Mouse (Mus musculus) intestine, embryonic 14.5 days (tissue): Measurements from ENCODE around the gene Cog6. TPM values are rescaled to one million over a fixed set of nuclear protein-coding genes. Genes with fewer than 3 reads are reported as not detected.
A peak's percentile ranks its signal among the peaks of the same experiment; 100 is the strongest.

Source experiments
- ATAC-seq: fragments of 200-750 bp; cut with Nextera tagmentation; replicated peaks from 2 replicates; pipeline ENCODE4 v1.8.0; 2017; ENCODE audit warnings: low read depth, moderate number of reproducible peaks, moderate TSS enrichment, moderate library complexity; ENCODE audit not compliant: low FRiP score, low TSS enrichment
- DNase-seq: peaks from one replicate; pipeline ENCODE4 v3.0.0-alpha.2; 2018; ENCODE audit warnings: low spot score
- H3K27ac ChIP-seq: fragments of 300-500 bp; sonication (generic); 2 replicates; pipeline ENCODE4 v1.5.1; 2014; ENCODE audit warnings: low read depth, mild to moderate bottlenecking, control low read depth
- H3K27me3 ChIP-seq: fragments of 300-500 bp; sonication (generic); replicated peaks from 2 replicates; pipeline ENCODE4 v1.6.1; 2014; ENCODE audit warnings: low read length, control low read depth; ENCODE audit not compliant: control insufficient read depth, insufficient read depth
- H3K36me3 ChIP-seq: fragments of 300-500 bp; sonication (generic); 2 replicates; pipeline ENCODE4 v1.6.1; 2014; ENCODE audit warnings: low read length, control low read depth; ENCODE audit not compliant: control insufficient read depth, insufficient read depth
- H3K4me1 ChIP-seq: fragments of 300-500 bp; sonication (generic); replicated peaks from 2 replicates; pipeline ENCODE4 v1.6.1; 2014; ENCODE audit warnings: low read length, control low read depth, mixed read lengths; ENCODE audit not compliant: control insufficient read depth, insufficient read depth
- H3K4me2 ChIP-seq: fragments of 300-500 bp; sonication (generic); 2 replicates; pipeline ENCODE4 v1.6.1; 2014; ENCODE audit warnings: low read length
- H3K4me3 ChIP-seq: fragments of 300-500 bp; sonication (generic); 2 replicates; pipeline ENCODE4 v1.5.1; 2014; ENCODE audit warnings: low read depth, low read length, control low read depth, mixed read lengths
- H3K9ac ChIP-seq: fragments of 300-500 bp; sonication (generic); 2 replicates; pipeline ENCODE4 v1.6.1; 2014; ENCODE audit warnings: mild to moderate bottlenecking, low read length
- H3K9me3 ChIP-seq: fragments of 300-500 bp; sonication (generic); 2 replicates; pipeline ENCODE4 v1.6.1; 2016; ENCODE audit warnings: low read length, control low read depth; ENCODE audit not compliant: control insufficient read depth
- WGBS: fragments of 180-500 bp; shearing (Covaris S2); extraction: QIAGEN DNeasy Blood & Tissue Kit; methylation state at CpG from one replicate; pipeline ENCODE4 v1.1.7; 2014; 5-methylcytosine and 5-hydroxymethylcytosine counted together
- polyA plus RNA-seq: library from polyadenylated mRNA; unstranded; fragments of >200 nt; fragmentation: Nextera tagmentation; extraction: Ambion mirVana; gene quantifications from 2 replicates; pipeline ENCODE4 v1.2.1, GENCODE M21; 2014

The Cog6 gene
- polyA plus RNA-seq, result 40.0 and 42.4 TPM in 2 replicates

DNA sequence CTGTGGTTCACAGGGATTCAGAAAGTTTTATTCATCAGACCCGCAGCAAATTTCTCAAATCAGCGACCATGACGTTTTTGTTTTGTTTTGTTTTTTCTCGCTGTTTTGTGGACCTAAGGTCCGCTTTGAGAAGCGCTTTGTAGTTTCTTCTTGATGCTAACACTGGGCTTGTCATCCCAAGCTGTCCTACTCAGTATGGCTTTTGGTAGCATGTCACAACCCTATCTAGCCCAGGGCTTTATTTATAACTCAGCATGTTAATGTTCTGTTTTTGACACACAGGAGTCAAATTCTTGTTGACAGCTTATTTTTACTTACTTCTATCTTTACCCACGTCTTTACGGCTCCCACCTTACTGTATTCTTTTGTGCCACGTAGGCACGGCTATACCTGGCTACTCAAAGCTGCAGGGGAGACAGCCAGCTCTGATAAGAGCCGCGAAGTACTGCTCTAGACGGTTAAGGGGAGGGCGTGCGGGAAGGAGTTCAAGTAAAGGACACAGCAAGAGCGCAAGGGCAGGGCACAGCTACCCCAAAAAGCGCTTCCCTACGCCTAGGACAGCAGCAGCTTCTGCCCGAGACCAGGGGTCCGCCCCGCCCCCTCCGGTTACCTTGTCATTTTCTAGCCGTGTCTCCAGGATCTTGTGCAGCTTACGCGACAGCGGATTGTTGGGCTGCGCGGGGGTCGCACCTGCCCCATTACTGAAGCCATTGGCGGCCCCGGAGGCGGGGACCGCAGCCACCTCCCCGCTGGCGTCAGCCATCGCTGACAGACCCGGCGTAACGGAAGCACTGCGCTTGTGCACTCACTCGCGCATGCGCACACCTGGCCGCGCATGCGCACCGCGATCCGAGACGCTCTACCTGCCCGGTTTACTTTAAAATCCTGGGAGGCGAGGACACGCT is at the start of gene Cog6:
Gene Cog6 (minus strand): TSS at position 802 of the 905 bp plus-strand sequence.
- 5% methylated on average over 53 of the region's 53 CpGs for WGBS
- peak; percentile 92 for ATAC-seq
- Histone ChIP-seq H3K27ac (no peak within 1 kb of the TSS), H3K9me3 (no peaks in the 10 kb centered on the region), H3K4me3 (peak within 1 kb of the TSS; percentile 84), H3K4me1 (peaks cover 6% of the 10 kb centered on the region; the same call in 1 of the 2 replicates), H3K27me3 (no peaks in the 10 kb centered on the region), H3K9ac (peak within 1 kb of the TSS; percentile 61), H3K4me2 (peak within 1 kb of the TSS; percentile 78), H3K36me3 (peaks cover 14% of the 10 kb centered on the region)
- peak; percentile 89 for DNase-seq

DNA sequence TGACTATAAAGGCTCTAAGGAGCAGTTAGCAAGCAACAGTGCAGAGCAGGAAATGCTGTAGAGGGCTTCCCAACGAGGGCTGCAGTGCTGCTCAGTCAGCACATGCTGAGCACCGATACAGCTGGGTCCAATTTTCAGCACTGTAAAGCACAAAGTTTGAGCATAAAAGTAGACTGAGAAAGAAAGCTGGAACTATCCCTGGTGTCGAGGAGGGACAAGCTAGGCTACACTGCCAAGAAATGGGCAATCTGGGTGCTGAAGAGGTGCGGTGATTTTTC is 49.0 kb upstream of the Cog6 start:
- Histone ChIP-seq H3K9ac (no peak overlapping the region), H3K9me3 (no peaks in the 10 kb centered on the region), H3K27ac (no peak overlapping the region), H3K4me1 (0 out of 2 replicates have a peak, but pooled peaks cover 2% of the 10 kb centered on the region), H3K4me3 (no peak overlapping the region), H3K4me2 (no peak overlapping the region), H3K27me3 (no peaks in the 10 kb centered on the region), H3K36me3 (no peaks in the 10 kb centered on the region)
- DNase-seq, result no peak
- WGBS, result 73% methylated on average over 4 of the region's 4 CpGs
- ATAC-seq, result no peak

DNA sequence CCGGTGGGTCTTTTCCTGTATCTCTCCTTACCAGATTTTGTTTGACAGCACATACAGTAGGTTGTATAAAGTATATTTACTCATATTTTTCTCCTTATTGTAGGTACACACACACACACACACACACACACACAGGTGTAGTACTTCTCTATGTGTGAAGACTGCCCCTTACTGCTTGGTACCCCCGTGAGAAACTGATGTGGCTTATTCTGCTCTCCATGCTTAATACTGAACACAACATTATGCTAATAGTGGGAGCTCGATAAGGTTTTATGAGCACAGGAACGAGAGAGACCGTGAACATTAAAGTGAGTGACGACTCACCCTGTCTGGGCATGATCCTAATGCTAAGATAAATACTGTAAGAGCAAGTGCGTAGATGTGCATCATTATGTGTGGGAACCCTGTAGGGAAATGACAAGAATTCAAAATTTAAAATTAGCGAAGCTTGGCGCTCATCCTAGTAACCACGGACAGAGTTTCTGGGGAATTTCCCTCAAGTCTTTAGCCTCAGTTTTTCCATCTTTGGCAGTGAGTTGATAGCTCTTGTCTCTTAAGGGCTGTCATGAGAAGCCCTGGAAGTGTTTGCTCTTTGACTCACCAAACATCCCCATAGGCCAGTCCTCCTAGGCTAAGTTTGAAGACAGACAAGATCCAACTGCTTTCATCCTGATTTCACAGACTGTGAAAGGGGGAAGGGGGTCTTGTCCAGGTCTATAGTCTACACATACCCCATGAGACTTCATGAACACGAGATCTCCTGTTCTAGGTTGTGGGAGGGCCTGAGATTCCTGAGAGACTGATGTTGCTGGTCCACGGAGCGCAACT is 48.4 kb upstream of the Cog6 start:
- Histone ChIP-seq H3K9me3 (no peaks in the 10 kb centered on the region), H3K4me2 (no peak overlapping the region), H3K4me3 (no peak overlapping the region), H3K4me1 (peaks cover 4% of the 10 kb centered on the region; the same call in 1 of the 2 replicates), H3K27ac (no peak overlapping the region), H3K9ac (no peak overlapping the region), H3K36me3 (no peaks in the 10 kb centered on the region), H3K27me3 (no peaks in the 10 kb centered on the region)
- DNase-seq, result no peak
- no peak for ATAC-seq
- WGBS, result 79% methylated on average over 13 of the region's 13 CpGs

DNA sequence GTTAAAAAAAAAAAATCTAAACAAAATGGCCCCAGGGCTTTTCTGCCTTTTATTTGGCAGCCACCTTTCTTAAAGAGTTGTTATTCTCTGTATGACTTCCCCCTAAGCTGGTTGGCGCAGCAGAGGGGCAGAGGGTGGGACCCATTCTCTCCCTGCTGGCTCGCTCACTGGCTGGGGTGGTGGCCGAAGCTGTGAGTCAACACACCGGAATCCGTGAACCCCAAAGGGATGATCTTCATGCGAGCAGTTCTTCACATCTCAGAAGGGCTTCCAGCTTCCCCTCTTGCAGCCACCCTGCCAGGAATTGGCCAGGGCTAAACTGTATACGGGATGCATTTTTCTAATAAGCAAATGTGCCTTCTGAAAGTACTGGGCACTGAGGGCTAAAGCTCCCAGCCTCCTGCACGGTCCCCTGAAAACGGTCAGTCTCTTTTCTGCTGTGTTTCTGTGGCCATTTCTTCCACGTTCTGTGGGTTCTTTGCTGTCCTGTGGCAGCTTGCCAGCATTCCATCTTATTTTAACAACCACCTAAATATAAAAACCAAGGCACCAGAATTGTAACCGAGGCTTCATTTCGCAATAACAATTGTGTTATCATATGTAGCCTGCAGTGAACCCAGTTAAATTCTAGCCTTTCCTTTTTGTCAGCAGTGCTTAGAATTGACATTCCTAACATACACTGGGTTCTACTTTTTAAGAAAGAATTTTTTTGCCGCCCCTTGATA is 46.5 kb upstream of the Cog6 start:
- H3K27ac ChIP-seq, result no peak overlapping the region
- no peaks in the 10 kb centered on the region for H3K27me3 ChIP-seq
- no peak overlapping the region for H3K4me2 ChIP-seq
- H3K4me3 ChIP-seq, result no peak overlapping the region
- WGBS, result 52% methylated on average over 13 of the region's 13 CpGs
- H3K9ac ChIP-seq, result no peak overlapping the region
- DNase-seq, result no peak
- ATAC-seq, result no peak
- peaks cover 18% of the 10 kb centered on the region for H3K4me1 ChIP-seq
- no peaks in the 10 kb centered on the region for H3K36me3 ChIP-seq
- no peaks in the 10 kb centered on the region for H3K9me3 ChIP-seq

DNA sequence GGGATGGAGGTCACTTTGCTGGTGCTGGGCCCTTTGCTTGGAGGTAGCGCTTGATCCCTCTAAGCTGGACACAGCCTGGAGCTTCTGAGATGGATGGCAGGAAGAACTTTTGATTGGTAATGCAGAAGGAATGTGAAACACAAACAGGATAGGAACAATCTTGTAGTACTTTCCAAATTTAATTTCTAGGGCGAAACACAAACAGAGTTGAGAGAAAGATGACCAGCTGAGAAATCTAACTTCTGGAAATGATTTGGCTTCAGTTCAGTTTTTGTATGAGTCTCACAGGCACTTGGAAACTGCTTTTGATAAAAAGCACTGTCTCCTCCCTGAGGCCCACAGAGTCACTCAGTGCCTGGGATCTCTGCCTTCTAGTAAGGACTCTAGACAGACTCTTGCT is 42.9 kb upstream of the Cog6 start:
- Histone ChIP-seq H3K4me1 (peaks cover 18% of the 10 kb centered on the region), H3K27ac (peak overlapping the region; percentile 78), H3K4me3 (no peak overlapping the region), H3K9me3 (no peaks in the 10 kb centered on the region), H3K4me2 (no peak overlapping the region), H3K27me3 (no peaks in the 10 kb centered on the region), H3K36me3 (no peaks in the 10 kb centered on the region), H3K9ac (no peak overlapping the region)
- 32% methylated on average over 2 of the region's 2 CpGs for WGBS
- ATAC-seq (no peak), DNase-seq (no peak)

DNA sequence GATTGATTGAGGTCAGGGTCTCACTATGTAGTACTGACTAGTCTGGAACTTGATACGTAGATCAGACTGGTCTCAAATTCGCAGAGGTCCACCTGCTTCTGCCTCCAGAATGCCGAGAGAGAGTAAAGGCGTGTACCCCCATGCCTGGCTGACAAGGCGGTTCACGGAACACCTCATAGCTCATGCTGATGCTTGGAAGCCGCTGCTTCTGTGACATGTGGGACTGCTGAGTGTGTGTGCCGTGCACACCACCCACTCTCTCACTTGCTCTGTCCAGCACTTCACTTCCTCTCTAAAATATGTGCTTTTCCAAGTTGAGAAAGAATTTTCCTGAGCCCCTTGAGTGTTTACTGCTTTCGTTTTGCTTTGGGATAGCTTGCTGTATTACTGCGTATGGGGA is 39.4 kb upstream of the Cog6 start:
- Histone ChIP-seq H3K36me3 (no peaks in the 10 kb centered on the region), H3K9me3 (no peaks in the 10 kb centered on the region), H3K27ac (no peak overlapping the region), H3K4me3 (no peak overlapping the region), H3K27me3 (no peaks in the 10 kb centered on the region), H3K4me2 (no peak overlapping the region), H3K4me1 (peaks cover 16% of the 10 kb centered on the region), H3K9ac (no peak overlapping the region)
- no peak for ATAC-seq
- DNase-seq, result no peak
- WGBS, result 71% methylated on average over 10 of the region's 10 CpGs

DNA sequence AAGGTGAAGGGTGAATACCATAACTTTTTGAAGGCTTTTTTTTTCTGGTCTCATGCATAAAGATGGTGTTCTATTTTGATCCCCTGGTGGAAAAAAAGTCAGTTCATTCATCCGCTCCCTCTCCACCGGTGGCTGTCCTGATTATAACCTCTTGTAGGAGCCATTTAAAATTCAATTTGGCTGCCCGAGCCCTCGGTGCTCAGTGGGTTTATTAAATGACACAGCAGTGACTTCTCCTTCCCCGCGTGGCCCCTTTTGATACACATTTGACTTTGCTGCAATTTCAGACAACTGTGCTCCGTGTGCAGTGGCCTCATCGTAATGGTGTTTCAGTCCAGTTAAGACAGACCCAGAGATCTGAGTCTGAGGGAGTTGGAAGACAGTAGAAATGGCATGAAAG is 35.3 kb upstream of the Cog6 start:
- Histone ChIP-seq H3K4me1 (no peaks in the 10 kb centered on the region), H3K9me3 (no peaks in the 10 kb centered on the region), H3K27me3 (no peaks in the 10 kb centered on the region), H3K4me3 (no peak overlapping the region), H3K36me3 (no peaks in the 10 kb centered on the region), H3K9ac (no peak overlapping the region), H3K27ac (no peak overlapping the region), H3K4me2 (no peak overlapping the region)
- WGBS, result 78% methylated on average over 8 of the region's 8 CpGs
- DNase-seq, result no peak
- ATAC-seq, result no peak

DNA sequence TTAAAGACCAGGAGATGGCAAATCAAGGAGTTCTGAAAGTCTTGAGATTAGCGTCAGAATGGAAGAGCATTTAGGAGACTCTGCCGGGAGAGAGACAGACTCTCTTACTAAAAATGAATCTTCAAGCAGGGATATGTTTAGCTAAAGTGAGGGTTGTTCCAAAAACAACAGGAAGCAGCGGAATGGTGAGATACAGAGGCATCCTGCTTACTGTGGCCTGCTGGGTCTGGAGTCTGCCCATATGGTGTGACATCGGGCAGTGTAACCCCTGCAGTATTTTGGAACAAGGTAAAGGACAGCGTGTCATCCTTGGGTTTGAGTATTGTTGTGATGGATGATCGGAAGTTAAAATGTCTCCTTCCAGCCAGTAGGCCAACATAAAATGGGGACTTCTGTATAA is 29.3 kb upstream of the Cog6 start:
- H3K9ac ChIP-seq, result no peak overlapping the region
- no peak overlapping the region for H3K27ac ChIP-seq
- peaks cover 7% of the 10 kb centered on the region; the same call in 1 of the 2 replicates for H3K27me3 ChIP-seq
- 76% methylated on average over 6 of the region's 6 CpGs for WGBS
- ATAC-seq (no peak), DNase-seq (no peak)
- 0 out of 2 replicates have a peak overlapping the region, but pooled peaks have one; percentile 13 for H3K4me2 ChIP-seq
- H3K4me1 ChIP-seq, result peaks cover 9% of the 10 kb centered on the region; the same call in 1 of the 2 replicates
- no peaks in the 10 kb centered on the region for H3K36me3 ChIP-seq
- H3K9me3 ChIP-seq, result no peaks in the 10 kb centered on the region
- H3K4me3 ChIP-seq, result no peak overlapping the region
